Mouse (Mus musculus) thymus, postnatal 4 days (tissue): ENCODE data around the gene Herc4.

Experiments used
- DNase-seq: peaks from one replicate; pipeline ENCODE4 v3.0.0; 2021

Gene Herc4

DNA sequence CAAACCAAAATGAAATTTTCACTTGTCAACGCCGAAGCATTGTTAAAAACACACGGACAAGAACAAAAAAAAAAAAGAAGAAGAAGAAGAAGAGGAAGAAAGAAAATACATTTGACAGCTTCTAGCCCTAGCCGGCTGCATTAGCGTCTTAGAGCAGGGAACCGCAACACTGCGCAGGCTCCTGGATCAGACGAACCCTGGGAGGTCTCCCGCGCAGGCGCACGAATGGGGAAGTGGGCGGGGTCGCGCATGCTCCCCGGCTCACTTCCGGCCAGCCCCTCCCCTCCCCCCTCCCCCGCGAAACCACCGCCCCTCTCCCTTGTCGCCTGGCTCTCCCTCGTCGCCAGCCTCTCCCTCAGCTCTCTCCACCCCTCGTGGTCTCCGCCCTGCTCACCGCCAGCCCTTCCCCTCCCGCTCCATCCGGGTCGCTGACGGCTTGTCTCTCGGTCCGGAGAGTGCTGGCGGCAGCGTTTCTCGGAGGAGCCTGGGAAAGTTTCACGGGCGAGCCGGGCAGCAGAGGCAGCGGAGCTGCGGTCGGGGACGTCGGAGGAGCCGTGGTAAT lies at the start of gene Herc4:
Gene Herc4 (plus strand): TSS at position 318 of the 562 bp plus-strand sequence.
- peak; percentile 98 for DNase-seq

DNA sequence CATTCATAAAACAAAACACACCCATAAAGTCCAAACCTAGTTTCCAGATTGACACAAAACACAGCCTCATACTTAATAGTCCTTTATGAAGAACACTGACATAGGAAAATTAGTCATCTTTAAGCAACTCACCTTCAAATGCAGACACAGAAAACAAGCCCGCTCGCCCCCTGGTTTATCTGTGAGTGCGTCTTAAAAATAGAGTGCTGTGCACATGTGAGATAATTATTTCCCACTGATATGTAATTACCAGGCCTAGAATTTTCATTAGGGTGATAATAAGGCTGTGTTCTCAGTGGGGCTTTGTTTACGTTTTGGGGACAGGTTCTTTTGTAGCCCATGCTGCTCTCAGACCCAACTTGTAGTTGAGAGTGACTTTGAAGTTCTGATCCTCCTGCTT lies 44.6 kb upstream of the Herc4 start:
- no peak for DNase-seq

DNA sequence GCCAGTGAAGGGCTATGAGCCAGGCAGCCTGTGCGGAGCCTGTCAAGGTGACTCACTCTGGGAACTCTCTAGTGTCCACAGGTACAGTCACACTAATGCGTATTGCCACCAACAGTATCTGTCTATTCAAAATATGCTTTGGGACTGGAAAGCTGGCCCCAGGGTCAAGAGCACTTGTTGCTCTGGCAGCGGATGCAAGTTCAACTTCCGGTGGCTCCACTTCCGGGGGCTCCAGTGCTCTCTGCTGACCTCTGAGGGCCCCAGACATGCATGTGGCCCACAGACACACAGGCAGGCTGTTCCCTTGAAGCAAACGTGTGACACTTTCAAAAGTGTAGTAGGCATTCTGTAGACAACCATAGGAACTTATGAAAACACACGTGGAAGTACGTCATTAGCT lies 42.1 kb upstream of the Herc4 start:
- no peak for DNase-seq

DNA sequence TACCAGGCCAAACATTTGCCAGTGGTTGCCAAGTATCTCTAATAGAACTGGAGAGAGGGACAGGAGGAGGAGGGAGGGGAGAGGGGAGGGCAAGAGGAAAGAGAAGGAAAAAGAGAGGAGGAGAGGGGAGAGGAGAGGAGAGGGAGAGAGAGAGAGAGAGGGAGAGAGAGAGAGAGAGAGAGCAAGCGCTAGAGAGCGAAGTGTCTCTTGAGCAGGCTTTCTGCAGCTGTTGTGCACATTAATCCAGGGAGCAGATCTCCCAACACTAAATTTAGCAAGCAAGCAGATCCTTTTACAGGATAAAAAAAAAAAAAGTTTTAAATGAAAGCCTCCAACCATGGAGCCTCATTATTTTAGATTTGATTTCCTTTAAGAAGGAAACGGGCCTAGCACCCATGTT lies 40.6 kb upstream of the Herc4 start:
- no peak for DNase-seq

DNA sequence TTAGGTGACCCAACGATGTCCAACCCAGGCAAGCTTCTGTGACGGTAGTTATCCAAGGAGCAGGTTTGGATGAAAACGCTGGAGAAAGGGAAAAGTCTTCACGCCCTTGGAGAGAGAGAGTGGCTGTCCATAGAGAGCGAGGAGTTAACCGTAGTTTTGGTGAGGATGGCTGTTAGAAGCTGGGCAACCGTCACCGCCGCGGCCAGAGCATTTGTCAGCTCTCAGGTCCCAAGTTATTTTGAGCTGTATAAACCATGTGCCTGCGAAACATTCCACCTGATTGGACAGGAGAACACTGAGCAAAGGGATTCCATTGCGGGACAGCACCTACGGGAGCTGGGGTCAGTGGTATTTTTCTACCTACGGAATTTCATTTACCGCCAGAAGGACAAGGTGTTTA lies 39.9 kb upstream of the Herc4 start, which contains the start of gene Mypn:
Gene Mypn (minus strand): TSS at position 225 of the 400 bp plus-strand sequence.
- DNase-seq = no peak

DNA sequence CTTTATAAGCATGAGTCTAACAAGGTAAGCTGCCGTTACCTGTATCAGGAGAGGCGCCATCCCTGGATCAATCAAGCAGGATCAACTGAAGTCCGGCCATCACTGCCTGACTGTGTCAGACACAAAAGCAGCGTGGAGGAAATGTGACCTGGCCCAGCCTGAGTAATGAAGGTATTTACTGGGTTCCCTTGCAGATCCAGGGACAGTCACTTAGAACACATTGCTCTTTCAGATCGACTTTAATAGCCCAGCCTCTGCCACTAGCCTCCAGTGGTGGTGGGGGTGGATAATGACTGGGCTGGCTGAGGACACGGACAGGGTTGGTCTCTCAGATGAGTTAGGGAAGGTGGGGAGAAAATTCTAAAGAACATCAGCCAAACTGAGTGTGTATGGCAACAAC lies 34.7 kb upstream of the Herc4 start:
- DNase-seq = no peak

DNA sequence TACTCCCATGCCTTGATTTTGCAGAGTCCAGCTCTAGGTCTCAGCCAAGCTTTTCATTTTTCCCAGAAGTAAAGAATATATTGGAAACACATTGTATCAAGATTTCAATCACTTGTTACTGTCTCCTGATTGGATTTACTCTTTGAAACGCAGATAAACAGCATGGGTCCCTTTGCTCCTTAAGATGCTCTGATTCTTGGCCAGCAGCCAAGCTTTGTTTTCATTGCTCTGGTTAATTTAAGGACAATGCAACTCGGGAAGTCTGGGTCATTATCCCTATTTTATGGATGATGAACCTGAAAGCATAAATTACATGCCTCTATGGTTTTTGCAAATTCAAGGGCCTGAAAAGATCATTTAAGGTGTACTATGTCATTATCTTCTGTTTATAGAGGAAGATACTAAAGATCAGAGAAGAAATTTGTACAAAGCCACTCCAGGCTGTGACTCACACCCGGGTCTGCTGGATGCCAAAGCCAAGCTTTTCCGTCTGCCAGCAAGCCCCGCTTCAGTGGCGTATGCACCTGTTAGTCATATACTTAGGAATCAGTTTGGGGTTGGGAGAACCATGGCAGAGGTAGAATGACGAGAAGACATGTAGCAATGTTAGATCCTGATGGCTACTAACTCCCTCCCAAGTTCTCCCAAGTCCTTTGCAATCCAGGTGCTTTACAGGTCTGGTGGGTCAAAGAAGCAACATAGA lies 22.4 kb upstream of the Herc4 start:
- DNase-seq = no peak

DNA sequence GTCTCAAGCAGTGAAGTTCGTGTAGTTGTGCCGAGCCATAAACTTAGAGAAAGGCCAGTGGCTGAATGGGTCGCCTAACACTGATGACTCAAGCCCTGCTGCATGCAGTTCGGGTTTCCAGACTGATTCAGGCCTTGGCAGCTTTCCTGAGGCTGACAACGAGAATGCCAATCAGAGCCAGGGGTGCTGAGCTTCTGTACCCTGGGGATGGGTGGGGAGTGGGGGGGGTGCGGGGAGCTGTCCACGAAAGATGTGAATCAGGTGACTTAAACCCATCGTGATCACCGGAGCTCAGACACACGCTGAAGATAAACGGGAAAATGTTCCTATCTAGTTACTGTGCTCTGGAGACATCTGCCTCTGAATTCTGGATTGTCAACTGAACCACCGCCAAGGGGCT lies 19.3 kb upstream of the Herc4 start:
- no peak for DNase-seq

DNA sequence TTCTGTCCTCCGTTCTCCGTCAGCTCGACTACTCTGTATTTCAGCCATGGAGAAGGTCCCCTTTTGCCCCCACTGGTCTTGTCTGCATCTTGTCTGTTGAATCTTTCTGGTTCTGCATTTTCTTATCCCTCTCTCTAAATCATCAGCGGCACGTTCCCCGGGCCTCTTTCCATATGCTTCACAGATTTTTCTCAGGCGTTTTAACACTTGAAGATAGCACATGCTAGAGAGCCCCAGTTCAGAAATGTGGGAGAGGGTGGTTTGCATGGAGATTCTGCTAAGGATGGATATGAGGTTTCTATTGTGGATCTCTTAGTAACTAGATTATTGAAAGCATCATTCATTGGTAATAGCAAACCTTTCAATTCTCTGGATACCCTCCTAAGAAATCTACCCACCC lies 13.3 kb upstream of the Herc4 start:
- DNase-seq = no peak

DNA sequence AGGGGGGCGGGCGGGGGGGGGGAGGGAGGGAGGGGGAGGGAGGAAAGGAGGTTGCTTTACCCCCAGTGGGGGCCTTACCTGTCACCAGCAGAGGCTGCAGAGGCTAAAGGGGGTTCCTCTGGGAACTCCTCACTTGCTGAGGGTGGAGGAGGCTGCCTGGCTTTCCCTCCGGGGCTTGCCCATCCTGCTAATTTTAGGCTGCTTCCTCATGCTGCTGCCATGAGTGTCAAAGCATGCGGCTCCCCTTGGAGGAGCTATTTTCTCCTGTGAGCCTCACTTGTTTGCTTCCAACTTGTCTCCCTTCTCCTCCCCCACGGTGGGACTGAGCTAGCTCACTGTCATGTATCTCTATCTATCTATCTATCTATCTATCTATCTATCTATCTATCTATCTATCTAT lies 12.8 kb upstream of the Herc4 start:
- no peak for DNase-seq

DNA sequence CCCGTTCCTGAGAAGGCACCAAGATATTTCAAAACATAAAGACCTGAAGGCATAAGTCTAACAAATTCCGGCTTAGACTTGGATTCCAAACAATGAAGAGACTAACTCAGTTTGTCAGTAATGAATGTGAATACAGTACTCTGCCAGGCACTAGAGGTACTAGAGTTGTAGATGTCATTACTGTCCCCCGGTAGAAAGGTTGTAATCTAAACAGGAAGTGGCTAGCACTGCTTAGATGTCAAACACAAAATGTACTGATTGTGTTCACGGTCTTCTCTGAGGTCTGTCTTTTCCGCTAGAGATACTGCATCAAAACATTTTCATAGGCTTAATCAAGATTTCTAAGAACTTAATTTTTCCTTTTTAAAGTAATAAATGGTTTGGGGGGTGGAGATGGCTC lies 12.0 kb upstream of the Herc4 start:
- DNase-seq = no peak

DNA sequence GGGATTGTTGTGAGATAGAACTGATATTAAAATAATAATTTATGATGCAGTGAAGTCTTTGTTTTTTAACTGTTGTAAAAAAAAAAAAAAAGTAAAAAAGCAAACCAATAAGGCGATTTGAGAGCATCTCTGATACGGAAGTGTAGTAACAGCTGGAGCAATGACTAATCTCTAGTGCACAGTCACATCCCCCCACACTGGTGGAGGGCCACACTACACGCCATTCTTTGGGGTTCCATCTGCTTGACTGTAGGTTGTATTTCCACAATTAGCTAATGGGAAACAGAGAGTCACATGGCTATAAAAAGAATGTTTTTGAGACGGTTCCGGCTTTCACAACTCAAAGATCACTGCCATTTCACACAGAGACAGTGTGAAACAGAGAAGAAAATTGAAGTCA lies 9.5 kb upstream of the Herc4 start:
- DNase-seq = no peak

DNA sequence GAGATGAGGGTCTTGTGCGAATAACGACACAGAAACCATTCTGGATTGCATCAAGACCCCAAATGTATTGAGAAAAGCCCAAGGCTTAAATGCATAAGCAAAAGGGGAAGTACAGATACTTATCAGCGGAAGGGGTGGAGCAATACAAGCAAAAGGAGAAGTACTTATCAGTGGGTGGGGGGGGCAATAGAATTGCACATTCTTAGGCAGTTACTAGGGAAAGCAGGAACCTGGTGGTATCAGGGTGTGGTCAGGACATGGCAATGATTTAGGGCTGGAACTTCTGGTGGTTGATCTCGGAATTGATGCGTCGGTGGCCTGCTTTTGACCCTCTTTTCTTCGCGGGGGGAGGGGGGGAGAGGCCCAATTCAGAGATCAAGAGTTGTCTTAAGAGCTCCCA lies 7.7 kb upstream of the Herc4 start:
- no peak for DNase-seq

DNA sequence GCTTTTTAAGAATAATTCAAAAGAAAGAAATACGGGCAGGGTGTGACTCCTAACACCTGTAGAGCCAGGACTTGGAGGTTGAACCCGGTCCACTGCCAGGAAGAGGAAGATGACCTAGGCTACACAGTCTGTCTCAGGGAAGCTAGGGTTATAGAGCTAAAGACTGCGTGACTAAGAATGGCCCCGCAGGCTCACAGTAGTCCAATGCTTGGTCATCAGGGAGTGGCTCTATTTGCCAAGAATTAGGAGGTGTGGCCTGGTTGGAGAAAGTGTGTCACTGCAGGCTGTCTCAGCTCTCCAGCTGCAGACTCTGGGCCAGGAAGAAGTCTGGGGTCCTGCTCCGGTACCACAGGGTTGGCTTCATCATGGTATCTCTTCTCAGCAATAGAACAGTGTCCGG lies 6.9 kb upstream of the Herc4 start:
- no peak for DNase-seq

DNA sequence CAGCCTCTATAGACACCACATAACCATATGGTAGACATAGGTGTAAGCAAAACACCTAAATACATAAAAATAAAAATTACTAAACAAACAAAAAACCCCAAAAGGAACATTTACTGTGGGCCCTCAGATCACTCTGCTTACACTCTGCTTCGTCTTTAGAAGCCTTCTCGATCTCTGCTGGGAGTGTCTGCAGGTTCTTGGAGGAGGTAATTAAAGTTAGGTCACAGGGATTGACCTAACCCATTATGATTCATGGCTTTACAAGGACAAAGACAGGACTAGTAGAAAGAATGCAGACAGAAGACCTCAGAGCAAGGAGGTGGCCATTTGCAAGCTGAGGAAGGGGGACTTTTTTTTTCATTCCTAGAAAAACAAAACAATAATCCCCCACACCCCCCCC lies 6.4 kb upstream of the Herc4 start:
- DNase-seq = no peak

DNA sequence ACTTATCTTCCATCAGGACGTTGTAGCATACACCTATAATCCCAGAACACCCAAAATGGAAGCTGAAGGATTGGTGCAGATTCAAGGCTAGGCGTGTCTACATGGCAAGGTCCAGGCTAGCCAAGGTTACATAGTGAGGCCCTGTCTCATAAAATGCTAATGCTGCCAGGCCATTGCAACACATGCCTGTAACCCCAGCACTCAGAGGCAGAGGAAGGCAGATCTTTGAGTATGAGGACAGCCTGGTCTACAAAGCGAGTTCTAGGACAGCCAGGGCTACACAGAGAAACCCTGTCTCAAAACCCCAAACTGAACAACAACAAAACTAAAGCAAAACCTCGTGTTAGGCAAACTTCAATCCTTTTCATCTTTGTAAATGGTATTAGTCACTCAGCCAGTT lies 5.5 kb upstream of the Herc4 start:
- DNase-seq = no peak

DNA sequence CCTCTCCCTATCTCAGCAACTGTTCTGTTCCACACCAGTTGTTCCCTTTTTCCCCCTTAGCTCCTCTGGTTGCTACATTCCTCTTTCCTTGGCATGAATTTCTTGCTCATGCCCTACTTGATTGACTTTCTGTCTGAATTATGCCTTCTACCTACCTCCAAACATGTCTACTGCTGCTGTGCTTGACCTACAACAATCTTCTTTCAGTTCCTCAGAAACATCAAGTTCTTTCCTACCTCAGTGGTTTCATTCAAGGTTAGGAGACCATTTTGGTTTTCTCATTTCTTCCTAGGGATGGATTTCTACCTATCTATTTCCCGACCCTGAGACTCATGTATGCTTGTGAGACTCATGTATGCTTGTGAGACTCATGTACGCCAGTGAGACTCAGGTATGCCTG lies 3.8 kb upstream of the Herc4 start:
- no peak for DNase-seq

DNA sequence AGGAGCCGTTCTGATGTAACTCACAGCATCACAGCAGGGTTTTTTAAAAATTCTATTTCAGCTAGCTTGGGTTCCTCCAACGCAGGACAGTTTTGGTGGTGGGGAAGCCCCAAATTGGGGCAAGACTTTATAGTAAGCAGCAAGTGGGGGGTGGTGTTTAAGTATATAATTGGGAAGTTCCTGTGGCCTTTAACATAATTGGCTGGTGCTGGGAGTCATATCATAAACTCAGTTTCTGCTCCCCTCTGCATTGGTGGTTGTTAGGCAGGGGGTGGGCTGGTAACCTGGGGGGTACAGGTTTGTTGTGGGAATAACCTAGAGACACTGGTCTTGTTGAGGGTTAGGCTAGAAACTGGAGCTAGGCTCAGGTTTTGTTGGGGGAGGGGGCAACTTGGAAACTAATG lies 2.7 kb upstream of the Herc4 start:
- no peak for DNase-seq

DNA sequence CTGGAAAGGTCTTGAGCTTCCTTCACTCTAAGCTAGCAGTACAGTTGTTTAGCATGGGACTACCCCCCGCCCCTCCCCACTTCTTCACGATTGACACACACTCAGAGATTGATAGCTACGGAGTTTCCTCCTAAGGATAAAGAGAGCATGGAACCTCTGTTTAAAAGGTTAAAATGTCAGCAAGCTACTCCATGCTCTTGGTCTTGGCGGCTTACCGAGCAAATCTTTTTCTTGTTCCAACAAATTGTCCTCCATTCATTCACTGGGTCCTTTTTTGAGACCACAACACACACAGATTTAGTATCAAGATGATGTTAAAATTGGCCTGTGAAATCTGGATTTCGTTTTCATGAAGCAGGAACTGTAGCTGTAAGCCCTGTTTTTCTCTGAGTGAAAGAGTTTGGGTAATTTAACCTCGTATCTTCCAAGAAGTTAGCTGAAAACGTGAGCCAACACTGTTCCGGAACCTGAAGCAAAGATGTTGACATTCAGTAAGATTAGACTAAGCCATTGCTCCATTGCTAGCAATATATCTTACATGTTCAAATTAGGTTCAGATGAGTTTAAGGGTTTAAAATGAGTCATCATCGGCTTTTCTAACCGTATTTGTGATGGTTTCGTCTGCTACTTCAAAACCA lies 693 bp upstream of the Herc4 start:
- no peak for DNase-seq

DNA sequence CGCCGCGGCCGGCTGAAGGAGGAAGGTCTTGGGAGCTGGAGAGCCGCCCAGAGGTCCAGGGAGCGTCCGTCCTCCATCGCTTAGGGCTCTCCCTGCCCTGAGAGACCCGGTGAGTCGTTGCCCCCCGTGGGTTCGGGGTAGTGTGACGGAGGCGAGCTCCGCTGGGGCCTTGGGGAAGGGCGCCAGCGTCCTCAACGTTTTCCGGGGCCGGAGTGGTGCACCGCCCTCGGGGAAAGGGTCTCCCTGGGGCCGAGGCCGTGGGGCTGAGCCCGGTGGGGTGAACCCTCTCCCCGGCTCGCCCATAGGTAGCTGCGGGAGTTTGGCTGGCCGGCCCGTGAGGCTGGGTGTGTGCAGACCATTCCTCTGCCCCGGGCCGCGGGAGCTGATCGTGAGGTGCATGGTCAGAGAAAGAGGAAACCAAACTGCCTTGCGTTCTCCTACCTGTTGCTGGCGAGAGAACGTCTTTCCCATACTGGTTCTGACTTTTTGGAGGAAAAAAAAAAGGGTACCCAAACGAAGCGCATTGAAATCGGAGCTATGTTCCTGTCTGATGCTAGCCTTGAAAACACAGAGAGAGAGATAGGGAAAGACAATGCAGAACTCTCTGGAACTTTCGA lies 553 bp downstream of the Herc4 start:
- DNase-seq = peak; percentile 71

DNA sequence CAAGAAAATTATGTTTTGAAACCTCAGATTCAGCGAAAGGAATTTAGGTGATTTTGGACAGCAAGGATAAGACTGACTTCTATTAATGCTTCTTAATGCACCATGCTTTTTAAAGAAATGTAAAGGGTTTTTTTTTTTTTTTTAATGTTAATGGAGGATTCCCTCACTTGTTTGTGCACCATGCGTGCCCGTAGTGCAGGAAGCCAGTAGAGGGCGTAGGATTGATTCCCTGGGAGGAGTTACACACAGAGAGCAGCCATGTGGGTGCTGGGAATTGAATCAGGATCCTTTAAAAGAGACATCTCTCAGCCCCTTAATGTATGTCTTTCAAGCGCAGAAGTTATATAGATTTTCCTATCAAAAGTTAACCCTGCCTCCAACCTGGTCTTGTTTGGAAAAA lies 1.1 kb downstream of the Herc4 start:
- peak; percentile 46 for DNase-seq

DNA sequence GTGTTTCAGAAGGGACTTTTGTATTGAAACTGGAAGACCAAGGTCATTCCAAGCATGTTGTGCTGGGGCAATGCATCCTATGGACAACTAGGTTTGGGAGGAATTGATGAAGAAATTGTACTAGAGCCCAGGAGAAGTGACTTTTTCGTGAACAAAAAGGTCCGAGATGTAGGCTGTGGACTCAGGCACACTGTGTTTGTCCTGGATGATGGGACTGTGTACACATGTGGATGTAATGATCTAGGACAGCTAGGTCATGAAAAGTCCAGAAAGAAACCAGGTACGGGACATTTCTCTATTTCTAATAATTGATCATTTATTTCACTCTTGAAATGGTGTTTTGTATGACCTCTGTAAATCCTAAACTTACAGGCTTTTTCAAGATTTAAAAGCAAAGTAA lies 2.2 kb downstream of the Herc4 start:
- DNase-seq = no peak

DNA sequence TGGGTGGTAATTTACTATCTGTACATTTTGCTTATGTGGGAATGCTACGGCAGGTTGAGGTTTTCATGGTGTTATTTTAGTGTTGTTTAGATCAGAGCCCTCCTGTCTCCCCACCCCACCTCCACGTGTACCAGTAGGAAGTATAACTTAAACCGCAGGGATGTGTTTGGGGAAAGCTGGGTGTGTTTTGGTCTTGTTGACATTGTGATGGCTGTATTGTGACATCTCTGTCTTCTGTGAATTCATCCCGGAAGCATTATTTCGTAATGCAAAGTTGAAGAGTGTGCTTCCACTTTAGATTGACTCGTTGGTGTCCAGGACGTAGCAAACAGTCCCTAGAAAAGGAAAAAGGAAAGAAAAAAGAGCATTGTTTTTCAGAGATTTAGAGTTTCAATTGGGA lies 3.8 kb downstream of the Herc4 start:
- no peak for DNase-seq

DNA sequence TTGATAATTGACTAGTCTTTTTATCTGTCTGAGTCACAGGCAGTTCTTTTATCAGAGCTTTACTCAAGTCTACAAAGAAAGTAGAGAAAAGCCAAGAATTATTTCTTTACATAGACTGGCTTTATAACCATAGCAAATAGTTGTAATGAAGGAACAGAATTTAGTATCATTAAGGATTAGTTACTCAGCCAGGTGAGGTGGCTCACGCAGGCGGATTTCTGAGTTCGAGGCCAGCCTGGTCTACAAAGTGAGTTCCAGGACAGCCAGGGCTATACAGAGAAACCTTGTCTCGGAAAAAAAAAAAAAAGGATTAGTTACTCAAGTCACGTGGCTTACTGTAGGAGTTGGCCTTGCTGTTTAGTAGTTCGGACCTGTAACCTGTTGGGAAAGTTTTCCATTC lies 4.8 kb downstream of the Herc4 start:
- no peak for DNase-seq
